ENCODE assay signal across 10 mouse cellular contexts in genomic region chr9:80386492-80386891, GRCm38 (mm10).
DNase-seq lines count a peak whose midpoint lies in the region; TF ChIP-seq lines count a peak whose summit lies in the region.
"Had no signal": no experiment of that assay in that cellular context is flagged by ENCODE, and none has a peak within 500 bp of the region (broad histone marks: within the 10 kb centered on the region; RNA-seq: fewer than 3 reads in every experiment).

No protein-coding gene starts in this region.

- TF ChIP-seq CTCF in layer of hippocampus, adult 2 months (conservative IDR thresholded peaks at IDR 0.05): peak; percentile 29; the same call in 1 of the 2 replicates
- no peak for TF ChIP-seq CTCF in thymus, adult 2 months (IDR thresholded peaks at IDR 0.05; ENCODE audit: borderline replicate concordance, control insufficient read depth, extremely low read depth, insufficient read depth, low read length, poor library complexity)

- peak; percentile 37 to 57 for DNase-seq in cerebellum, postnatal 10 days
- no peak for DNase-seq in cerebellum, adult 11 months
- DNase-seq in layer of hippocampus, adult 2 months (ENCODE audit: low spot score in 2 of 2): no peak
- no peak for DNase-seq in layer of hippocampus, postnatal 25 days (ENCODE audit: extremely low spot score in 1 of 2, low spot score in 1 of 2)
- peak; percentile 6 for DNase-seq in thymus, postnatal 25 days
- no peak for DNase-seq in thymus, adult 2 months
- DNase-seq in gastrocnemius, adult 18-20 months (ENCODE audit: low spot score): no peak
- no peak for DNase-seq in cerebellum, adult 8-10 months

- H3K36me3 ChIP-seq in thymus, adult 2 months (ENCODE audit: control insufficient read depth, insufficient read depth, low read length): no peaks in the 10 kb centered on the region
- H3K36me3 ChIP-seq: embryonic facial prominence, embryonic 13.5 days; limb, embryonic 13.5 days had no signal

- H3K27ac ChIP-seq in layer of hippocampus, adult 2 months: no peak overlapping the region
- H3K27ac ChIP-seq in thymus, adult 2 months (ENCODE audit: control insufficient read depth, insufficient read depth, low read length): no peak overlapping the region
- H3K27ac ChIP-seq: embryonic facial prominence, embryonic 13.5 days; limb, embryonic 13.5 days had no signal

- no peaks in the 10 kb centered on the region for H3K27me3 ChIP-seq in thymus, adult 2 months (ENCODE audit: control insufficient read depth, insufficient read depth, low read length)
- H3K27me3 ChIP-seq: embryonic facial prominence, embryonic 13.5 days; limb, embryonic 13.5 days had no signal

- 35% methylated on average over 5 of the region's 5 CpGs for WGBS in thymus, adult 2 months

- H3K4me1 ChIP-seq in thymus, adult 2 months (replicated peaks; ENCODE audit: control insufficient read depth, insufficient read depth, low read length): no peaks in the 10 kb centered on the region
- H3K4me1 ChIP-seq: embryonic facial prominence, embryonic 13.5 days had no signal

- no peak for TF ChIP-seq POLR2A in thymus, adult 2 months (IDR thresholded peaks at IDR 0.05; ENCODE audit: control insufficient read depth, extremely low read depth, insufficient read depth, low read length, poor library complexity)

- no peak overlapping the region for H3K4me3 ChIP-seq in layer of hippocampus, adult 2 months
- H3K4me3 ChIP-seq in thymus, adult 2 months (ENCODE audit: control insufficient read depth, insufficient read depth, low read length): no peak overlapping the region
- H3K4me3 ChIP-seq: embryonic facial prominence, embryonic 13.5 days; limb, embryonic 13.5 days had no signal

Comparison
In these comparisons a context has a peak if more than half of its experiments do, and no peak if none do; other contexts are left out.
1. DNase-seq: peak in cerebellum, postnatal 10 days (2 of 2) and thymus, postnatal 25 days (single experiment); none in cerebellum, adult 11 months (single experiment), layer of hippocampus, adult 2 months (0 of 2), layer of hippocampus, postnatal 25 days (0 of 2), thymus, adult 2 months (single experiment), gastrocnemius, adult 18-20 months (single experiment) and cerebellum, adult 8-10 months (single experiment).